Mouse (Mus musculus) CD4-positive, CD25-positive, alpha-beta regulatory T cell, adult 2 months (primary cell): ENCODE measurements around the gene Nptn.

Source experiments
- DNase-seq: peaks from one replicate; pipeline ENCODE4 v3.0.0-alpha.2; 2012; ENCODE audit warnings: low read depth, low spot score

Gene Nptn

GRCm38 (mm10) chr9:58690701-58691100 lies 108.7 kb downstream of the Nptn start:
- no peak for DNase-seq

- DNase-seq = no peak
Observed at GRCm38 (mm10) chr9:58691471-58691870, 109.4 kb downstream of the Nptn start.

DNA sequence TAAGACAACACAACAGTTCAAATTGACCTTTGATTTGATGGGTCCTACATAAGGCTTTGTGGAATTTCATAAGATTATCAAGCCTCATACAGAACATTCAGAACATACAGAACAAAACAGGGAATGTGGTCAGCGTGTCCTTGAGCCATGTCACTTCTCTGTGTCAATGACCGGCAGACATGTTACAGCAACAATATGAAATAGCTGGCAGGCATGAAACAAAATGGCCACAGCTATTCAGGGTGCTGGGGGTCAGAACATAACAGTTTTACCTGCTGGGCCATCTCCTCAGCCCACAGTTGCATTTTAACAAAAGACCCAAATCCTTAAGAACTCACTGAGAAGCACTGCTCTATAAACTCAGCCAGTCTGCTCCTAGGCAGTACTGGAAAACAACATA lies 116.4 kb downstream of the Nptn start:
- no peak for DNase-seq

DNA sequence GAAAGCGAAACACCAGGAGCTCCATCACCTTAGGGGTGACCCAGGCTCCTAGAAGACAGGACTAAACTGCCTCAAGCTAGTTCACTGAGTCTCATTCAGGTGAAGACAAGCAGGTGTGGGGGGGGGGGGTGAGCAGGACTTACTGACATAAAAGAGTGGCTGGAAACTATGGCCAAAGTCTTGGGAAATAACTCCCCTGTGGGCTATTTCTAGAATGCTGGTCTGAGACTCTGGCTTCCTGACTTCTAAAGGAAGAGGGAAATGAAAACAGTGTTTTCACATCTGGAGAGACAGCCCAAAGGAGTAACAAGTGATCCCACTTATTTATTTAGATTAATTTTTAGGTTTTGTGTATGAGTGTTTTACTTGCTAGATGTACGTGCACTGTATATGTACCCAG lies 119.7 kb downstream of the Nptn start:
- no peak for DNase-seq

DNA sequence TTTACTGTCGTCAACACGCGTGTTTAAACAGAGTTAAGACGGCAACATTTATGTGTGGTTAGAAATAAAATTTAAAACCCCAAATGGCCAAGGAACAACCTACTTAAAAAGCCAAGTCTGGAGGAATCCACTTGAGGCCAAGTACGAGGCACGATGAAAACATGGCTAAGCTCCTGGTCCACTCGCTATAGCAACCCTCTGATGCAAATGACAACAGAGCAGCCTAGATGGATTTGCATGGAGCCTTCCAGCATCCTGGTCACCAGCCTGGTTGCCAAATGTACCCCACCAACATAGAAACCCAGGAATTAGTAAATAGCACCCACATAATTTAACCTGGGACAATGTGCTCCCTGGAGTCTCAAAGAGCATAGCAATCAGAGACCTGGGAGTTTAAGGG lies 121.7 kb downstream of the Nptn start:
- no peak for DNase-seq

DNA sequence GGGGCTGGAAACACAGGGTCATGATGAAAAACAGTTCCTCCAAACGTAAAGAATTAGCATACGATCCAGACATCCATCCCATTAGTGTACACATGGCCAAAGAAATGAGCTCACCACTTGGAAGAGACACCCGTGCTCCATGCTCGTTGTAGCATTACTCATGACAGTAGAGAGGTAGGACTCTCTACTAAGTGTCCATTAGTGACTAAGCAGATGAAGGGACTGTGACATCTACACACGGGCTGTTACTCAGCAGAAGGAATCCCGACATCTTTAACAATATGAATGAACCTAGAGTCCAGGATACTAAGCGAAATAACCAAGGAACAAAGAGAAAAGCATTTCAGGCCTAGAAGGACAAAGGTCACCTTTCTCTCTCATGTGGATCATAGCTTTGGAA lies 124.0 kb downstream of the Nptn start:
- DNase-seq = no peak
